Mouse (Mus musculus): Measurements from ENCODE around the gene Rfx6. TPM values are rescaled to one million over a fixed set of nuclear protein-coding genes. Genes with fewer than 3 reads are reported as not detected.

The Rfx6 gene
- total RNA-seq (2021), result not detected
- long read RNA-seq, experiment 1, result 0 reads
- long read RNA-seq, experiment 2, result 0 reads

DNA sequence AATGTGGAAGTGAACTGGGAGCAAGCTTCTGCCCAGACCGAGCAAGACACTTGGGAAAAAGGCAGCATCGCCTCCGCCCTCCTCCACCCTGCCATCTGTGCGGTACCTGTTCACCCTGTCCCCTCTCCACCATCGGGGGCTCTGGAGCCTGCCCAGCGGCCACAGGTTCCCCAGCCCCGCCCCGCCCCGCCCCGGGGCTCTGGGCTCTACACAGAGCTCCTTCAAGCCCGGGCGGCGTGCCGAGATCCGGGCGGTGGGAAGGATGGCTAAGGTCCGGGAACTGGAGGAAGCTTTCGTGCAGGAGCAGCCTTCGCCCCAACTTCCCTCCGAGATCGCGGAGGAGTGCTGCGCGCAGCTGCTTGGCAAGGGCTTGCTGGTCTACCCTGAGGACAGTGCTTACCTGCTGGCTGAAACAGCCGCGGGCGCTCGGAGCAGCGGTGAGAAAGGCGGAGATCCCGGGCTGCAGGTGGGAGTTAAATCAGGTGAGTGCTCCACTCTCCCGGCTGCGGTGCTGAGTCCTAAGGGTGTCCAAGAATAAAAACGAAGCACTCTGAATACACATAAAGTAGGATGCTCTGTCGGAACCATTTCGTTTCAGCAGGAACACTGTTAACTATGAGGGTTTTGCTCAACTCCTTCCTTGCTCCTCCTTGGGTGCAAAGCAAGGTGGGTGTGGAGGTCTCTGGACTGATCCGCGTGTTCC lies at the start of gene Rfx6:
Gene Rfx6, plus strand, starts transcription at position 209 of the 703 bp plus-strand sequence.
- DNase-seq, result no peak

DNA sequence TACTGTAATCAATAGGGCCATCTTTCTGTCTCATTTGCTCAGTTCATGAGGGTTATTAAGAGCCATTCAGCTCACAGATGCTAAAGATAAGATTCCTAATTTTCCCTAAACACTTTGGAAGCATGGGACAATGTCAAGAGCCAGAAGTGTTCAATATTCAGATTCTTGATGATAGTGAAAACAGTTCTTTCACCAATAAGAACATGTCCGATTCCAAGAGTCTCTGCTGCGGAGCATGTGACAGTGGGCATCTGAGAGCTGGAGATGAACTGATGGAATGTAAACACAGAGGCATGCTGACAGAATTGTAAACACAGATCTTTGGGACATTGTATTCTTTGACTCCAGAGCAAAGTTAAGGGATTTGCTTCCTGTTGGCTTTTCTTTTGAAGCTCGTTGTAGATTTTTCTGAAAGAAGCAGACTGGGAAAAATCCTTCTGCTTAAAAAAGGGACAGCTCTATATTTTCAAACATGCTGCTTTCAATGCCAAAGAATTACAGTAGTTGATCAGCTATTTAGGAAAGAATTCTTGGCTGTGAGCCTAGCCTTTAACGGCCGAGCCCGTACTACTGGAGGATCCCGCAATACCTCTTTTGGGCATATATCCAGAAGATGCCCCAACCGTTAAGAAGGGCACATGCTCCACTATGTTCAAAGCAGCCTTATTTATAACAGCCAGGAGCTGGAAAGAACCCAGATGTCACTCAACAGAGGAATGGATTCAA lies 46.0 kb upstream of the Rfx6 start, which contains the start of gene Gprc6a:
Gene Gprc6a, minus strand, starts transcription at position 51 of the 726 bp plus-strand sequence.
- DNase-seq, result no peak

DNA sequence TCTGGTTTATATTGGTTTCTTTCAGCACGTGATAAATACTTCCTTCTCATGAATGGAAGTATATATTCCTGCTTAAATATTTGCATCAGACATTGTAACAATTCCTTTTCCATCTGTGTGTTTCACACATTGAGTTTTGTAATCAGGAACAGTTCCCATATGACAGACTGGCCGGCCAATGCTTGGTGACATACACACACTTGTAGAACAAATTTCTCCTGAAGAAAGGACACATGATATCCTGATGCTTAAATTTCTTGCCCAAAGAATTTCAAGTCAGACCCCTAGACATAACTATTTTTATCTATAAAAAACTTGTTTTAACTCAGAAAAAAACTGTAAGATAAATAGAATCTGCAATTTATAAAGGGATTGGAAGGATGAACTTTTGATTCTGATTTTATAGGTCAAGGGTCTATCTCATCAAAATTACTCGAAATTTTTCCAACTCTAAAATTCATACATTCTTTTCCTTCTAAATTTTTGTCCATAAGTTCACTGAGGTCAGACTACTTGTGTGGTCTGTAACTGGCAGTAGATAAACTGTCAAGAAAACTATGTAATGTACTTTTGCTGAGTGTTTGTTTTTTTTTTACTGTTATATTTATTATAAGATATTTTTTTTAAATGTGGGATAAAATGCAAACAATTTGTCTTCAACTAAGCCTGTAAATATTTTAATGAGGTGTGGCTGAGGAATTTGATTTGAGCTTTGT lies 27.9 kb upstream of the Rfx6 start:
- no peak for DNase-seq

DNA sequence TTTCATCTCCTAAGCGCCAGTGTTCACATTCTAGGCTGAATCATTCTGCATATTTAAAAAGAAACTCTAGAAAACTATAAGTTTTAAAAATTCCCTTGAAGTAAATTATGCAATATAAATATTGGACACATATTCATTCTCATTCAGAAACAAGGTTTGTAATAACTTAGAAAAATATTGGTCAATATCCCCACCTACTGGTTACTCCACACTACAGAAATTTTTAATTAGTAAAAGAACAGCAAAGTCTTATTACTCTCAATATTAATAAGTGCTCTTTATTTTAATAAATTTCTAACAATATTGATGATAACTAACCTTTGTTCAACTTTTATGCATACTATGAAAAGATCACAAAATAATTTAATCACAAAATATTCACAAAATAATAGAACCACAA lies 20.2 kb upstream of the Rfx6 start:
- no peak for DNase-seq

DNA sequence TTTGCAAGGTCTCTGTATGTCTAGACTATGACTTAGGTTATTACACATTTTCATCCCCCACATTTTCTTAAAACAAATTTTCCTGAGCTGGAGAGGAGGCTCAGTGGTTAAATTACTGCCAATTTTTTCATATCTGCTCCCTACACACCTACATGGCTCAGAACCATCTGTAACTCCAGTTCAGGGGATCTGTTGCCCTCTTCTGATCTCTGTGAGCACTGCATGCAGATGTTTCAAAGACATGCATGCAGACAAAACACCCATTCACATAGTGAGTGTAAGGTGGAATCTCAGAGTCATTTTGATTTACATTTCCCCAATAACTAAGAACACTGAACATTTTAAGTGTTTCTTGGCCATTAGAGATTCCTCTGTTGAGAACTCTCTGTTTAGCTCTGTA lies 8.2 kb upstream of the Rfx6 start:
- DNase-seq, result no peak

DNA sequence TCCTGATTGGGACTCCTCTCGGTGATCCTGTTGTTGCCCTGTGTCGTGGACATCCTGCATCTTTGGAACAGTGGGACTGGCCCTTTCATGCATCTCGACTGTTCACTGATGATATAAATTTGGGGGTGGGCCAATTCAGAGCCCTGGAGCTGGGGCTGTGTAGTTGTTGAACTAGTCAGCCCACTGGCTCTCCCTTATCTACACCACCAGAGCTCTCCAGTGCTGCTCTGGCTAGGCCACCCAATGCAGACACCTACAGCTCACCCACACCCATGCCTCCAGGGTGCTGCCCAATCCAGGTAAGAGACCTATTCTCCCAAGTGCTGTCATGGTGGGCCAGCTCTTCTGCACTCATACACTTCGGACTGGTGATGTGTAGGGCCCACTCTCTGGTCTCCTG lies 6.0 kb upstream of the Rfx6 start:
- no peak for DNase-seq

DNA sequence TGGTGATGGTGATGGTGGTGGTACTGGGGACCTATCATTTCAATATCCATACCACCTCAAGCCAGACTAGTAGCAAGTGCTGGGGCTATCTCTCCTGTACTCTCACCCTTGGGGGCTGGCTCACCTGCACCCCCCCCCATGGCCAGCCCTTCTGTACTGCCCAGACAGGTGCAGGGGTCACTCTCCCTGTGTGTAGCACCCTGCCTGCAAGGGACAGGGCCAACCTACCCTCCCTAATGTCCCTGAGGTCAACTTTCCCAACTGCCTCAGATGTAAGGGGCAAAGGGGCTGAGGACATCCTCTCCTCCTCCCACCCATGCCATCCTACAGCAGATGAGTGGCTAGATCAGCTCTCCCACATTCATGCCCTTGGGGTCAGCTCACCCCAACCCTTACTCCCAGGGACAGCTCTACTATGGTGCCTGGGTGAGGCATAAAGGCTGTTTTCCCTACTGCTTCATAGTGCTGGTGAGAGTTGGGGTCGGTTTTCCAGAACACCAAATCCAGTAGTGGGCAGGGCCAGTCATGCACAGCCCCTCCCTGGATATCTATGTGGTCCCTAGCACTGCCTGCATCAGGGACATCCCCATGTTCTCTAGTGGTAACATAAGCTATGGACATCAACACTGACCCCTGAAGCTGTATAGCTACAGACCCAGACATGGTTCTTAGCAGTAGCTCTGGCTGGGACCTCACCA lies 5.3 kb upstream of the Rfx6 start:
- no peak for DNase-seq

DNA sequence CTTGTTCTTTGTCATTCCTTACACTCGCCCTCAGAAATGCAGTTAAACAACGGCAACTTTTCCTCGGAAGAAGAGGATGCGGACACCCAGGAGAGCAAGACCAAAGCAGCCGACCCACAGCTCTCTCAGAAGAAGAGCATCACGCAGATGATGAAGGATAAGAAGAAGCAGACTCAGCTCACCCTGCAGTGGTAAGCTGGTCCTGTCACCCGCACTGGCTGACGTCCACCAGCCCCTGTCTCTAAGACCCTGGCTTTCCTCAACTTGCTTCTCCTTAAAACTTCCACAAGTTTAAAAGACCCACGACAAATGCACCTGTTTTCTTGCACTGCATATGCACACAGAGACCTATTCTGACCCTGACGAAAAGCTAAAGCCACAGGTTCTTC lies 689 bp downstream of the Rfx6 start:
- DNase-seq, result no peak

DNA sequence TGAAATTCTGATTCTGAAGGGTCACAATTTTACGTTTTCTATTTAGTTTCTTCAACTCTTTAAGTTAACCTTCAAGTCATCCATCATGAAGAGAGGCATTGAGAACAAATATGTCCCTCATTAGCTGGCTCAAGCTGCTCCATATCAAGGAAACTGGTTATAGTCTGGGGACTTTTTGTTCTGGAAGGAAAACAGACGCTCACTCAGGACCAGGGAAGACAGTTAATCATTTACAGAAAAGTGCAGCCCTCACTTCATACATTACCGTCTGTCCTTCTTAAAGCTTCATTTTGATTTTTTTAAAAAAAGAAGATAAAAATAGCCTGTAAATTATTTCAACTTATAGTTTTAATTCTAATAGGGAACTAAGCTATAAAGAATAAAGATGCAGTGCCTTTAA lies 43.3 kb downstream of the Rfx6 start:
- DNase-seq, result no peak

DNA sequence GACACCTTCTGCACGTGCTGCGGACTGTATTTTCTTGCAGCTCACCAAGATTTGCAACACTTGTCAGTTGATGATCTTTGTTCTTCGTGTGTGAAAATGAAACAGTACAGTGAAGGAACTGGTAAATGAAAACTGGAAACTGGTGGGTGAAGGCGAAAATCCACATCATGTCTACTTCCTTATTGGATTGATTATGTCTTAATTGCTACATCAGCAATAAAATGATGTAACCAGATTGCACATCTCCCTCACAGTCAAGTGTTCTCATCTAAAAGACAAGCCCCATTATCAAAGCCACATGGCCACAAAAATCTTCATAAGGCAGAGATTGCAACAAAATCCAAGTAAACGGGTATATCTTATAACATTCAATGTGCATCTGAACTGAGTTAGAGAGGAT lies 83.9 kb downstream of the Rfx6 start:
- DNase-seq, result no peak

DNA sequence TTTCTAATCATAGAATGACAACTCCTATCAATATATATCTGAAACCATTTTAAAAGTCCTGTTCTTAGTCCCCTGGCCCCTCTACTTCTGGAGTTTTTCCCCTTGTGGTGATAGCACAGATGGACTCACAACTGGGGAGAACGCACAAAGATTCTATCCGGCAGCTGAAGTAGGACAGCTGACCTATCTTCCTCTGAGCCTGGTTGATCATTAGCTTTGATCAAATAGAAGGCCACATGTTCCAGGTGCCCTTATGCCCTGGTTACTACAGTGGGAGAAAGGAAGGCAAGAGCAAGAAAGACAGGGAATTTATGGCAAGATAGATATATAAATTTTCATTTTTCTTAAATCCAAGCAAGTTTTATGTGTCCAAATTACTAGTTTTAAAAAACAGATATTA lies 85.7 kb downstream of the Rfx6 start:
- DNase-seq, result no peak

DNA sequence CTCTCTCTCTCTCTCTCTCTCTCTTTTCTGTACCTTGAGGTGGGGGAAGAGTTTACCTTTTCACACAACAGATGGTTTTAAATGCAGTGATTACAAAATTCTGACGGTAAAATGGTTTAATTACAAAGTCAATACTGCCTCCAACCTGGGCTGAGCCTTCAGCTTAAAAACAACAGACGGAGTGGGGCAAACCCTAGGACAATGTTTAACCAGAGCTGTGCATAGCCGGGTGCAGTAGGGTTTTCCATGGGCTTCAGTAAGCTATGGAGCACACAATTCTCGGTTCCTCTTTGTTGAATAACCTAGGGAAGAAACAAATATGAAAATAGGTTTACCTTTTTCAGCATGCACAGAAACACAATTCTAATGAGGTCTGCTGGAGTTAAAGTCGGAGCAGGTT lies 90.9 kb downstream of the Rfx6 start:
- DNase-seq, result no peak

DNA sequence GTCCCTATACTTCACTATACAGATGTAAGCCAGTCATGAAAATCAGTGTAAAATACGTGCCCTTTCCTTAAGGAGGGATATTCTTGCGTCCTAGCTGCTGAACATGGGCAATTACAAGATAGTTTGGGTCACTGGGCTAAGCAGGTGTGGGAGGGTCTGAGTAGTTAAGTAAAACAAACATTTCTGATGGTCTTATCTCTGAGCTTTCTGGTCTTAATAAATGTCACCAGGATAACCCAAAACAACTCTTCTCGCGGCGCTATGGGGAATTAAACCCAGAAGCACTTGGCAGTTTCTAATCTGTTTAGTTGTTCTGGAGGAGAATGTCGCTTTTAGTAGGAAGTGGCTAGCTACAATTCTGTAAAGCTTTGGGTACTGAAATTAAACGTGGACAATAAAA lies 91.7 kb downstream of the Rfx6 start:
- no peak for DNase-seq

DNA sequence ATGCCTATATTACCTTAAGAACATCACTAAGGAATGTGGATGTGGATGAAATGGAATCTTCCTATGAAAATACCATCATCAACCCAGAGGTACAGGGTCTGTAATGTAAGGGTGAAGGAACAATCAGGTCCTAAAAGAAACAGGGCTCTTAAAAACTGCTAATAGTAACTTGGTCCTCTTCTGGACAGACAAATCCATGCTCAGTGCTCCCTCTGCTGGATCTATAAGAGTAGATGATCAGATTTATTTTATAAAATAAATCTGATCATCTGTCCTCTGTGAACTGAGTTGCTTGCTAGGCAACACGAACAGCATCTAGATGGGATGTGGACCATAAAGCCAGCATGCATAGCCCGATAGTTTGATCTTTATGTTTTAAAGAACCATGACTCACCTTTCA lies 102.1 kb downstream of the Rfx6 start:
- no peak for DNase-seq

Other genes with a start within 250 kb of the Rfx6 start
- gene Gm49339, start 197.1 kb upstream of the Rfx6 start, total RNA-seq (2021), result 1 to 10 TPM in 1 of 2 experiments, under 1 TPM in 1; 0.63 to 1.0 TPM
- gene Lilr4b, start 197.1 kb upstream of the Rfx6 start, total RNA-seq (2021), result 1 to 10 TPM in 1 of 2 experiments, under 1 TPM in 1; 0.64 to 1.4 TPM
- 1 to 10 TPM; 1.7 to 3.3 TPM for gene Lilrb4a, start 186.8 kb upstream of the Rfx6 start, total RNA-seq (2021)
- under 1 TPM in 1 of 2 experiments, not detected in 1; 0.45 TPM for gene Fam162b, start 87.2 kb upstream of the Rfx6 start, total RNA-seq (2021)
- not detected for gene Gprc6a, start 46.3 kb upstream of the Rfx6 start, total RNA-seq (2021)